Mouse (Mus musculus) lung, adult 18-20 months (tissue): ENCODE data around the gene Npb.
A peak's percentile ranks its signal among the peaks of the same experiment; 100 is the strongest.
"Not testable (repeated sequence)": the region's sequence is repeated elsewhere in the genome, so short reads cannot be mapped to it uniquely, and the experiment has no call there.

Source experiments
- DNase-seq, 2 experiments: peaks; one replicate each; pipeline ENCODE4 v3.0.0; 2022; ENCODE audit warnings: mixed read lengths in 2 of 2

Gene Npb

DNA sequence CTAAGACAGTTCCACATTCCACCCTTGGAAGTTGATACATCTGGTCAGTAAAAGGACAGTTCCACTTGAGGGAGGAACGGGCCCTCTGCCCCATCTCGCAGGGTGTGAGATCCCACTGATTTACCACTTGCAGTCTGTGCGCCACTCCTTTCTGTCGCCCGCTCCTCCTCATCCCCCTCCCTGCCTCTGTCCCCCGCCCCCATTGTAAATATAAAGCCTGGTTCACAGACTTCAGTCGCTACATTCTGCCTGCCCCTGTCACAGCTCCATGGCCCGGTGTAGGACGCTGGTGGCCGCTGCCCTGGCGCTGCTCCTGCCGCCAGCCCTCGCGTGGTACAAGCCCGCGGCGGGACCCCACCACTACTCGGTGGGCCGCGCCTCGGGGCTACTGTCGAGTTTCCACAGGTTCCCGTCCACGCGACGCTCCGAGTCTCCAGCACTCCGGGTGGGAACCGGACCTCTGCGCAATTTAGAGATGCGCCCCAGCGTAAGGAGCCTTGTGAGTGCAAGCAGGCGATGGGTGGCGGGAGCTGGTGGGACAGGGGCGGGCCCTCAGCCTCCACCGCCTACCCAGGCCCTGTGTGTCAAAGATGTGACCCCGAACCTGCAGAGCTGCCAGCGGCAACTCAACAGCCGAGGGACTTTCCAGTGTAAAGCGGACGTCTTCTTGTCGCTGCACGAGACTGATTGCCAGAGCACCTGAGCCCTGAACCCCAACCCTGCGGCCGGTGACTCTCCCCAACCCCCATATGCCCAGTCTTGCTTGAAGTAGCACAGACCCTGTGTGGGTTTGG, at the start of gene Npb:
Npb (plus strand) TSS at position 237 of the 794 bp plus-strand sequence.
- DNase-seq = no peak

DNA sequence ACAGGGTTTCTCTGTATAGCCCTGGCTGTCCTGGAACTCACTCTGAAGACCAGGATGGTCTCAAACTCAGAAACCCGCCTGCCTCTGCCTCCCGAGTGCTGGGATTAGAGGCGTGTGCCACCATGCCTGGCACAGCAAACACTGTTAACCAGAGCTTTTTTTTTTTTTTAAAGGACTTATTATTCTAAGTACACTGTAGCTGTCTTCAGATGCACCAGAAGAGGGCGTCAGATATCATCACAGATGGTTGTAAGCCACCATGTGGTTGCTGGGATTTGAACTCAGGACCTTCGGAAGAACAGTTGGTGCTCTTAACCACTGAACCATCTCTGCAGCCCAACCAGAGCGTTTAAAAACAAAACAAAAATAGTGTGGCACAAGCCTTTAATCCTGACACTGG, 49.4 kb upstream of the Npb start:
- not testable (repeated sequence) for DNase-seq

DNA sequence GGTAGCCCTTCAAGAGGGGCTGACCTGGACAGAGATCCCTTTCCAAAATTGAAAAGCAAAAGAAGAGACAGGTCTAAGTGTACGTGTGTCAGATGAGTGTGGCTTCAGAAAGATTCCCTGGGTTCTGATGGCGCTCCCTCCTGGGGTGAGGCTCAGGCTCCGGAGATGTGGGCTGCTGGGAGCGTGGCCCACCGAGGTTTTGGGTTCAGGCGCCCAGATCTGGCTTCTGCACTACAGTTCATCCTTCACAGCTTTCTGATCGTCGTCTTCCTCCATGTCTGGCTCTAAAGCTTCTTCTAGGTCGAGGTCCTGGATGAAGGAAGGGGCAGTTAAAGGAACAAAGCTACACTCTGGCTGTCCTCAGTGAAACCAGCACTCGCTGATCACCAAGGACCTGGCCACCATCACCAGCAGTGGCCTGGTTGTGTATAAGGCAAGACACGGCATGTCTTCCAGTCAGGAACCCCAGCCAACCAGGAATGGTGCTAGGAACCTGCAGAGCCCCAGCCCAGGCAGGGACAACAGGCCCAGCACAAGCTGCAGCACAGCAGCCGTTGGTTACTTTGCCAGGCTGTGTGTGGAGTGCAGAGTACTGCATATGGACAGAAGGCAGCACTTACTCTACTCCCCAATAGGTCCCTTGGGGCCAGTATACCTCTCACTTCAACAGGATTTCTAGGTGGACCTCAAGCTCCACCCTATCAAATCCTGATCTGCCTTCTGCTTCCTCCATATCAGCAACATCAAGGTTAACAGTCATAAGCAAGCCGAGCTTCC, 47.1 kb upstream of the Npb start:
- no peak for DNase-seq

GRCm38 (mm10) chr11:120562949-120563348, 45.3 kb upstream of the Npb start:
- no peak for DNase-seq

- DNase-seq = no peak
Measured at GRCm38 (mm10) chr11:120565114-120565513, 43.2 kb upstream of the Npb start.

- DNase-seq = no peak
Measured at GRCm38 (mm10) chr11:120568324-120568723, 40.0 kb upstream of the Npb start.

DNA sequence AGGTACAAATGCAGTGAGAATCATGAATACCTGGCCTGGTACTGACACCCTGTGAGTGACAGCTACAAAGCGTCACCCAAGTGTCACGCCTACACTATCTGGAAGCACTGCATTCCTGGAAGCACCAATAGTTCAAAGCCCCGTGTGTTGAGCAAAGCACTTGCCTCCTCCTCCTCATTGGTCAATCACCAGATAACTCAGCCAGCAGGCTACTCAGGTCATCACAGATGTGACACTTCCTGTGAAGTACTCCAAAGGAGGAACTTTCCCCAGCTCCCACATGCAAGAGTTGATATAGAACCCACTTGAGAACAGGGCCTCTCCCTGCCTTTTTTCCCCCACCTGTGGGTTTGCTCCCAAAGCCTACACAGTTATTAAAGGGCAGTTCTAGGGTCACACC, 37.2 kb upstream of the Npb start:
- DNase-seq = no peak

- DNase-seq = no peak
Measured at GRCm38 (mm10) chr11:120571754-120572416, 36.4 kb upstream of the Npb start.

DNA sequence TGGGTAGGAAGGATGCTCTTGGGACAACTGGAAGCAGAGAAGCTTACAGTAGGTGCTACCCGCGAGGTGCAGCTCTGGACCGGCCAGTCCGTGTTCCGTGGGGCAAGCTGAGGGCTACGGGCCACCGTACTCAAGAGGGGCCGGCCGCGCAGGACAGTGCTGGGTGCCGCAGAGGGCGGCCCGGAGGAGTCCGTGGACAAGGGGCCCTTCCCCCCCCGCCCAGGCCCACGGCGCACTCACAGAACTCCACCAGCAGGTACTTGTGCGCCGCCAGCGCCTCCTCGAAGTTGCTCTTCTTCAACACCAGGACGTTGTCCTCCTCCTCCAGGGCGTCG, 35.9 kb upstream of the Npb start:
- DNase-seq = peak in 1 of 2 experiments; percentile 34

GRCm38 (mm10) chr11:120572752-120573584, 35.3 kb upstream of the Npb start, which contains the start of gene P4hb:
TSS of gene P4hb (minus strand) at chr11:120573253.
- peak; percentile 100 for DNase-seq

DNA sequence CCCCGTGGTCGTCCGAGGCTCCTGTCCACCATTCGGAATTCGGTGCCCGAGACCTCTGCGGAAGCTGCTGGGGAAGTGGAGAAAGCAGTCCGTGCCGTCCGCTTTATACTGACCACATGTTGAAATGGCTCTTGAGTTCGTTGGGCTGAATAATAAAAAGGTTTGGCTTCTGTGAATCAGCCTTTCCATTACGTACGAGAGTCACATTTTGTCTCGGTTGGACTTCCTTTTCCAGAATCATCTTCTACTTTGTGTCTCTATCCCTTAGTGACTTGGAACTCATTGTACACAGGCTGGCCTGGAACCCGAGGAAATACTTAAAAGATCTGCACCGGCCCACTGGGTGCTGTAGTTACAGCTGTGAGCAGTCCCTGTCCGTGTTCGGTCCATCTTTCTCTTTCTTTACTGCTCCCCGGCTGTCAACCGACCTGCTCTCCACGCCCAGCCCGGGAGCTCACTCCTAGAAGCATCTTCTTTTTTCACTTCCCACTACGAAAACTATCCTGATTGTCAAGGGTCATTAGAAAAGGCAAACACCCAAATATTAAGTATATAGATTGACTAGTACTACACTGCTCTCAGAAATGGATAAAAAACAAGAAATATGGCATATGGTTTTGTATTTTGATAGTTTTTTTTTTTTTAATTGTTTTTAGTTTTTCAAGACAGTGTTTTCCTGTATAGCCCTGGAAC, 34.5 kb upstream of the Npb start:
- DNase-seq = no peak

DNA sequence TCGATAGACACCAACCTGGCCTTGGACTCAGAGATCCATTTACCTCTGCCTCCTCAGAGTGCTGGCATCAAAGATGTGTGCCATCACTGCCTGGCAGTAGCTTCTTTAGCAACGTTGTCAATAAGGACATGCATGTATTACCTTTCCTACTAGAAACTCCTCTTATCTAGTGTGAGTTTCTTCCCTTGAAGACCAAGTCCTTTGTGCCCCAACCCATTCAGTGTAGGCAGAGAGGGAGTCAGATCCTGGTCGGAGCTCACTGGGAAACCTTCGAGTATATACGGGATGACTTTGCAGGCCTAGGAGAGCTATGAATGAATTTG, 34.0 kb upstream of the Npb start:
- DNase-seq = no peak

- no peak for DNase-seq
Measured at GRCm38 (mm10) chr11:120575046-120575445, 33.2 kb upstream of the Npb start.

DNA sequence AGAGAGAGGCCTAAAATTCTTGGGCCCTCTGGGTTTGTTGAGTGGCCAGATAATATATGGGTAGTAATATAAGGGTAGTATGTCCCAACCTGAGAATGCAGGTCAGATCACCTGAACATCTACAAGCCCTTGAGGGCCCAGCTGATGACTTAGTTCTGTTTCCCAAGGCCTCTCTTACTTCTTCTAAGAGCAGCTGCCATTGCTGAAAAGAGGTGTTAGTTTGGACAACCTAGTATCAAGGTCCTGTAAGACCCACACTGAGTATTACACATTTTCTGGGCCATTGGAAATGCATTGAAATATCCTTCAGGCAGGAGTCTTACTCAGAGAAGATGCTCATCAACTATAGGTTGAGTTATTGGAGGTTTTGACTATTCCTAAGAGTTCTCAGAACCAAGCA, 32.3 kb upstream of the Npb start:
- DNase-seq = no peak

DNA sequence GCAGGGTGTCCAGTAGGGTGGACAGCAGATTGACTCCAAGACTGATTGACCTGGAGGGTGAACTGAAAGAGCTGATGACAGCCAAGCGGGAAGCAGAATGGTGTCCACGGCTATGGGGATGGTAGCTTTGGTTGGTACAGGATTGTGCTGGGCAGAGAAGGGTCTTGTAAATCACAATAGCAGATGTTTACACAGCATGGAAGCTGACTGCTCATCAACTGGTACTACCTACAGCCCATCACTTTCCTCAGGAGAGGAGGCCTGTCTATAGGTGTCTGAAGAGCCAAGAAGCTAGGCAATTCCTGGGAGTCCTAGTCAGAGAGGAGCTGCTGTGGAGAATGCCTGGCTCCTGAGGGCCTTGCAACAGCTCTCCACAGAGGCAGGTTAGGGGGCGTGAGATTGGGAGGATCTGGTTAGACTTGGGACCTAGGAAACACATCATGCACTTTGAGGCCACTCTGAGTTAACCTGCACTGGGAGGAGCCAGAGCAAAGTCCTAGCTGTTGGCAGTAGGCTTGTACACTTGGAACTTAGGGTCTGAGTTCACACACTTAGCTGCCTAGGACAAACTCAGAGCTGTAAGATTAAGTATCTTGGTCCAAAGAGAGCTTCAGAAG, 31.8 kb upstream of the Npb start:
- DNase-seq = no peak

GRCm38 (mm10) chr11:120577211-120578023, 30.9 kb upstream of the Npb start:
- DNase-seq = no peak

- no peak for DNase-seq
Measured at GRCm38 (mm10) chr11:120578024-120578693, 30.1 kb upstream of the Npb start.

DNA sequence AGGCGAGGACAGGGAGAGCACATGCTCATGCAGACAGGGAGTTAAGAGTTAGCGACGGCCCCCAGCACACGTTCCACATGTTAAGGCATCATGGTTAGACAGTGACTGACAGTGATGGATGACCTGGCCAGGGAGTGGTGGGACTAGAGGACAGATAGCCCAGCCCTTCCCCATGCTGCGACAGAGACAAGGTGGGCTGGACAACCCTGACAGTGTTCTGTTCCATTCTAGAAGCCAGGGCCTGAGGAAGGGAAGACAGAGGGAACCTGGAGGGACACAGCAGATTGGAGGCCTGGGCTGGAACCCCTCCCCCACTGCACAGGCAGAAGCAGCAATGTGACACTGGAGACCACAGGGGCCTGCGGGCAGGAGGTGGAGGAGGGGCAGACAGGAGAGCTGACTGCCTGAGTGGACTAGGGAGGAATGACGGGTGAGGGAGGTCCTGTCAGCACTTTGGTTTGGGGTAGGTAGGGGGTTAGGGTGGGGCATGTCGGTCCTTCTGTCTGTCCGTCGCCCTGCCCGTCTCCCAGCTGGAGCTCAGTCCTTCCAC, 29.5 kb upstream of the Npb start:
- DNase-seq = peak in 1 of 2 experiments; percentile 18

DNA sequence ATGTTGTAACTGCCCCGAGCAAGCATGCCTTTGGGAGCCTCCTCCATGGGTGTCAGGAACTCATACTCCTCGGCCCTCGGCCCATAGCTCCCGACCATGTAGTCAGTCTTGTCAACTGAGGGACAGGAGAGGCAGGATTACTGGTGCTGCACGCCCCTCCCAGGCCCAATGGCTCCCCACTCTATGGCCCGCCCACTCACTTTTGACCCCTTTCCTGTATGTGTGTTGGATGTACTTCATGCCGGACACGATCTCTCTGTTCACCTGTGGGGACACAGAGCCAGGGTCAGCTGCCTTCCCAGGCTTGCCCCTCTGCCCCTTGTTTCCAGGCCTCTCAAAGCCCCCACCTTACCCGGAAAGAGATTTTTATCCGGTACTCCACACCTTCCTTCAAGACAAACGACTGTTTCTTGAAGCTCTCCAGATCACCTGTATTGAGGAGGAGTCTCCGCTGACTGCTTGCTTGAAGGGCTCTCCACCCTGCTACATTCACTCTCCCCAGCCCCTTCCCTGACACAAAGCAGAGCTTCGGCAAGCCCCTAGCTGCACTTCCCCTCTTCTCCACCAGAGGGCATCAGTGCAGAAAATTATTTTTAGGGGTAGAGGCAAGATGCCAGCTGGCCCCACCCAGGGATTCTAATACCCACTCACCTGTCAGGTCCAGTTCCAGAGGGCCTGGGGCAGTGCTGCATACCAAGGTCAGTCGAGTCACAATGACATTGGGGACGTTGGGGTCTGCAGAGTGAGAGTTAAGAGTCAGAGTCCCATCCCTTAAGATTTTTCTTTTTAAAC, 28.8 kb upstream of the Npb start:
- DNase-seq = peak; percentile 67 to 78
